Mouse (Mus musculus) testis, adult 2 months (tissue): ENCODE results near the gene Slc38a5. TPM values are rescaled to one million over a fixed set of nuclear protein-coding genes. Genes with fewer than 3 reads are reported as not detected.
"Not testable (repeated sequence)": the region's sequence is repeated elsewhere in the genome, so short reads cannot be mapped to it uniquely, and the experiment has no call there.

Experiments
- H3K27ac ChIP-seq: fragments of 200-500 bp; 2 replicates; pipeline ENCODE4 v1.5.1; 2012; ENCODE audit warnings: low read depth, low read length; ENCODE audit not compliant: control insufficient read depth, insufficient read depth
- H3K27me3 ChIP-seq: fragments of 200-500 bp; 2 replicates; pipeline ENCODE4 v1.6.1; 2012; ENCODE audit warnings: mild to moderate bottlenecking, low read length, moderate library complexity; ENCODE audit not compliant: control insufficient read depth, insufficient read depth
- H3K36me3 ChIP-seq: fragments of 200-500 bp; 2 replicates; pipeline ENCODE4 v1.6.1; 2012; ENCODE audit warnings: mild to moderate bottlenecking, low read length; ENCODE audit not compliant: control insufficient read depth, insufficient read depth
- H3K4me1 ChIP-seq: fragments of 200-500 bp; 2 replicates; pipeline ENCODE4 v1.6.1; 2012; ENCODE audit warnings: low read length; ENCODE audit not compliant: control insufficient read depth, insufficient read depth
- H3K4me3 ChIP-seq: fragments of 200-500 bp; 2 replicates; pipeline ENCODE4 v1.5.1; 2012; ENCODE audit warnings: low read depth, mild to moderate bottlenecking, low read length, moderate library complexity, mixed read lengths; ENCODE audit not compliant: control insufficient read depth
- CTCF ChIP-seq: fragments of 200-500 bp; IDR thresholded peaks from 2 replicates; pipeline ENCODE4 v1.5.1; 2012; ENCODE audit warnings: low read depth, mild to moderate bottlenecking, inconsistent platforms, low read length, moderate library complexity; ENCODE audit not compliant: control insufficient read depth, insufficient read depth, insufficient replicate concordance
- POLR2A ChIP-seq: fragments of 200-500 bp; IDR thresholded peaks from 2 replicates; pipeline ENCODE4 v1.6.1; 2012; ENCODE audit warnings: low read depth, mild to moderate bottlenecking, inconsistent platforms, low read length, moderate library complexity; ENCODE audit not compliant: control insufficient read depth
- polyA plus RNA-seq: library from polyadenylated mRNA; depleted of rRNA; stranded (reverse); fragments of >200 nt; gene quantifications from 2 replicates; pipeline ENCODE4 v1.2.3, GENCODE M21; 2012; rRNA removed

The Slc38a5 gene
- polyA plus RNA-seq, 1 experiment = 34.6 TPM

DNA sequence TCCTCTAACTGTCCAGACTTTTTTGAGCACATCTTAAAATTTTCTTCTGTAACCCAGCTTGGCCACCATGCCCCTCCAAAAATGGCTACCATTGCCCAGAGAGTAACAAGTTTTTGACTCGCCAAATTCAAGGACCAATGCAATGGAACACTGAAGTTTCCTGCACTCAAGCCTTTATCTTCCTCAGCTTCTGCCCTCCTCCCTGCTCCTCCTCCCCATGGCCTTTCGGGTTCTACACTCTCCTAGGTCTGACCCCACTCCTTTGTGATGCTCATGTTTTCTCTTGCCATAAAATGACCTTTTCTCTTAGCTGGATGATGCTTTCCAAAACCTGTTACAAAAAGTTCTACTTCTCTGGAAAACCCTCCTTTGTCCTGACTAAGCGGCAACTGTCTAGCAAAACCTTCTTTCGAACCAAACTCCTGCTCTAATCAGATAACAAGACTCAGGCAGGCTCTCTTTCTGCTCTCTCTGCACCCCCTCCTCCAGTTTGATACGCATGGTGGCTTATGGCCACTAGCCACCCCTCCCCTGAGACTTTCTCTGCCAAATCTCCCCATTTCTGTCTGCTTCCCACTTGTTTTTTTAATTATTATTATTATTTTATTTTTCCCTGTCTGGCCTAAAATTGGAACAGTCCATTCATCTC is 7.7 kb upstream of the Slc38a5 start:
- Histone ChIP-seq H3K36me3 (no peaks in the 10 kb centered on the region), H3K27me3 (no peaks in the 10 kb centered on the region), H3K4me3 (no peak overlapping the region), H3K27ac (peak overlapping the region; percentile 18), H3K4me1 (no peaks in the 10 kb centered on the region)
- TF ChIP-seq POLR2A (no peak), CTCF (no peak)

DNA sequence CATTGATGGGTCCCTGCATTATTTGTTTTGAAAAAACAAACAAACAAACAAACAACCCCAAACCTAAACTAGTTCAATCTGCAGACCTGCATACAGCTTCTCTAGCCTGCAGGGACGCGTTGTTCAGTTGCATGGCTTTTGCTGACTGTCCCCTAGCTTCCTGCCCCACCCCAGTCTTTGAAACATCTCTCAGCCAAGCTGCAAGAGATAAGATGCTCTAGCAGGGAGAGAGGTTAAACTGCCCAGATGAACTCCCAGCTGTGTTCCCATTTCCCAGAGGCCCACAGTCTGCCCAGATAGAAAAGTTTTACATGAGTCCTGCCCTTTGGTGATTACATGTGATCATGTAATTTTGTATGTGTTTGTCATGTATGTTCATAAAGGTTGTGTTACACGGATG is 6.7 kb upstream of the Slc38a5 start:
- Histone ChIP-seq H3K4me1 (no peaks in the 10 kb centered on the region), H3K27ac (peak overlapping the region; percentile 29; the same call in 1 of the 2 replicates), H3K4me3 (no peak overlapping the region), H3K36me3 (no peaks in the 10 kb centered on the region), H3K27me3 (no peaks in the 10 kb centered on the region)
- no peak for TF ChIP-seq POLR2A
- no peak for TF ChIP-seq CTCF

DNA sequence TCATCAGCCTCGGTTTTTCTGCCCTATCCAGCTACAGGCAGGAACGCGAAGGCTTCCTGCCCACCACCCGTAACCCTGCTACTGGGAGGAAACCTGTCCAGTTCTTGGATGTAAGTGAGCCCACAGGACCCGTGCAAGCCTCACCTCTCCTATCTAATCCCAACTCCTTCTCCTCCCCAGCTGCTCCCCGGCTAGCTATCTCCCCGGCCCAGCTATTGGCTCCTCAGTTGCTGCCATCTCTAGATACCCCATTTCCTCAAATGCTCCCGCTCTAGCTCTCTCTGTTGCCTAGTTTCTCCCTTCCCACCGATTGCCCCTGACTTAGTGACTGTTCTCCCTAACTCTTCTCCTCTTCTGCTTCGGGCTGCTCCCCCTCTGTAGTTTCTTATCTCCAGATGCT is 1.1 kb downstream of the Slc38a5 start:
- no peak for TF ChIP-seq POLR2A
- TF ChIP-seq CTCF = no peak
- Histone ChIP-seq H3K27ac (no peak overlapping the region), H3K36me3 (no peaks in the 10 kb centered on the region), H3K27me3 (no peaks in the 10 kb centered on the region), H3K4me3 (peak overlapping the region; percentile 21), H3K4me1 (no peaks in the 10 kb centered on the region; the same call in 1 of the 2 replicates)

DNA sequence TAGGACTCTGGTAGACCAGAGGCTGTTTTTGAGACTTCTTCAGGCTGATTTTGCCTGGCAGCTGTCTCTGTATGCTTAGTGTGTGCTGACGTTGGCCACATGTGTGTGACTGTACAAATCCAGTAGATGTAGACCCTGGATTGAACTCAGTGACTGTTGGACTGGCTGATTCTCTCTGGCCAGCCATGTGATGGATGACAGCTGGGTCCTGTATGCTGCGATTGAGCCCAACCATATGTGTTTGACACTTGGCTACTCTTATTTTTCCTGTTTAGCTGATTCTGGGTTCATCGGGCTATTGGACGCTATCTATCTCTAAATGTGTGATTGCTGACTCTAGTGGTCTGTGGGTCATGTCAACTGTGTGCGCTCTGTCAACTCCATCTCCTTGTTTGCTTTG is 3.1 kb downstream of the Slc38a5 start:
- TF ChIP-seq POLR2A (no peak), CTCF (no peak)
- H3K36me3 ChIP-seq = no peaks in the 10 kb centered on the region
- H3K4me3 ChIP-seq = no peak overlapping the region
- no peaks in the 10 kb centered on the region for H3K27me3 ChIP-seq
- no peak overlapping the region for H3K27ac ChIP-seq
- no peaks in the 10 kb centered on the region; the same call in 1 of the 2 replicates for H3K4me1 ChIP-seq

DNA sequence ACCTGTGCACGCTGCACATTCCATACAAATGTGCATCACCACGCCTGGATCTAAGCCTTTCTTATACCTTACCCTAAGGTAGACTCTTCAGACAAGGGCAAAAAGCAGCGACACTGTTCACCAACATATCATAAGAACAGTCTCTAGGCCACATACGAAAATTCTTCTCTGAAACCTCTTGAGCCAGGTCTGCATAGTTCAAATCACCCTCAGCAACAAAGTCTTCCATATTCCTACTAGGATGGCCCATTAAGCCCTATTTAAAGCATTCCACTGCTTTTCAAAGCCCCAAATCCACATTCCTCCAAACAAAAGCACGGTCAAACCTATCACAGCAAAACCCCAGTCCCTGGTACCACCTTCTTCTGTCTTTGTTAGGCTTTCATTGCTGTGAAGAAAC is 17.7 kb downstream of the Slc38a5 start:
- H3K4me3 ChIP-seq = no peak overlapping the region
- no peaks in the 10 kb centered on the region for H3K36me3 ChIP-seq
- TF ChIP-seq CTCF (no peak), POLR2A (no peak)
- no peak overlapping the region for H3K27ac ChIP-seq
- no peaks in the 10 kb centered on the region for H3K27me3 ChIP-seq
- H3K4me1 ChIP-seq = no peaks in the 10 kb centered on the region

DNA sequence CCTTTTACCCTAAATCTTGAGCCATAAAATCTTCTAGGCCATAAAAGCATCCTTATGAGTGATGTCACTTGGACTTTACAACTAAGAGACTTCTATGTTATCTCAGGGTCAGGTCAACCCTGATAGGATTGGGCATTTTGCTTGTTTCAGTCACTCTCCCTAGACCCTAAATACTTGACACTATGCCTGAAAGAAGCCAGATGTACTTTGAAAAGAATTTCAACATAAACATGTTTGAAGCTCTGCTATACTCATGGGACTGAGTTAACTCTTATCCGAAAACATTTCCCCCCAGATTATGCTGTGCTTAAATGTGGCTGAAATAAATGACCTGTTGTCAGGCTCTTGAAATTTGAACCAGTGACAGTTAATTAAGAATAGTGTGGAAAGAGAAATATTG is 38.4 kb downstream of the Slc38a5 start:
- no peak overlapping the region for H3K27ac ChIP-seq
- H3K27me3 ChIP-seq = no peaks in the 10 kb centered on the region
- TF ChIP-seq POLR2A = no peak
- H3K4me1 ChIP-seq = no peaks in the 10 kb centered on the region
- H3K4me3 ChIP-seq = no peak overlapping the region
- no peaks in the 10 kb centered on the region for H3K36me3 ChIP-seq

DNA sequence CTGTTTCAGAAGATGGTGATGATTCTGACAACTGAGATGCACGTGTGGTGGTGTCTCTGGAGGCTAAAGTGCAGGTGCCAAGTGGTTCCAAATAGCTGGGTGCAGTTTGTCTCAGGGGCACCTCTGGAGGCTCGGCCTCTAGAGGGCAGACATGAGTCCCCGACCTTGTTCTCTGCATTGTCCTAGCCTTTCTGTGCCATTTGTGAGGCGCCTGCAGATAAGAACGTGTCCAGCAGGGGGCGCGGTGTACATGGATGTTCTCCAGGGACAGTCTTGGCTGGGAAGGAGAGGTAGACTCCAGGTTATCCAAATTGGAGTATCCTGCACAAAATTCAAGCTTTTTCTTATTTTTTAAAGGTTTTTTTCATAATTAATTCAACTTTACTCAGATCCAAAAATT is 44.0 kb downstream of the Slc38a5 start:
- not testable (repeated sequence) for H3K27me3 ChIP-seq, H3K4me3 ChIP-seq, H3K4me1 ChIP-seq, H3K36me3 ChIP-seq, H3K27ac ChIP-seq
- peak; percentile 59; the same call in 1 of the 2 replicates for TF ChIP-seq CTCF

DNA sequence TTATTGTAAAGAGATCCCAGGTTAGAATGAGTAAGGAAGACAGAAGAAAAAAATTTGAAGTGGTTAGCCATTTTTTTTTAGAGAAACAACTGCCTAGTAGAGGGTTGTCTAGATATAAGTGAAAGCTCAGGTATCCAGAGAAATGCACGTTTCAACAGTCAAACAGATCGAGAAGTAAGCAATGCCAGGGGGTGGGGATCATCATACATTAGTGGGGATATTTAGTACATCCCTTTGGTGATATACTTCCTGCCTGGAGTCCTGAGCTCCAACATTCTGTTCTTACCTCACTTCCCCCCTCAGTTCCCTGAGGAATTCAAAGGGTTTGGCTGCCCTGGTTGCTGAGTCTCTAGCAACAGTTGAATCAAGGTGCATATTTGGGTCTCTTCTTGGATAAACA is 56.2 kb downstream of the Slc38a5 start, which contains the start of gene Ssxb10:
Gene Ssxb10 (plus strand): TSS at position 301 of the 400 bp plus-strand sequence.
- Histone ChIP-seq H3K36me3 (no peaks in the 10 kb centered on the region), H3K4me1 (no peaks in the 10 kb centered on the region), H3K4me3 (no peak within 1 kb of the TSS), H3K27ac (no peak within 1 kb of the TSS), H3K27me3 (no peaks in the 10 kb centered on the region)
- no peak for TF ChIP-seq POLR2A
- no peak for TF ChIP-seq CTCF

Other genes starting within 250 kb of the Slc38a5 start
- gene Suv39h1, start 196.4 kb upstream of the Slc38a5 start, polyA plus RNA-seq = 8.1 and 10.0 TPM in 2 replicates
- 0.13 and 0.20 TPM in 2 replicates for gene Was, start 180.6 kb upstream of the Slc38a5 start, polyA plus RNA-seq
- gene Wdr13, start 138.2 kb upstream of the Slc38a5 start, polyA plus RNA-seq = 70.5 and 78.2 TPM in 2 replicates
- gene Rbm3, start 125.3 kb upstream of the Slc38a5 start, polyA plus RNA-seq = 18.4 and 19.6 TPM in 2 replicates
- 16.7 and 18.2 TPM in 2 replicates for gene Tbc1d25, start 95.0 kb upstream of the Slc38a5 start, polyA plus RNA-seq
- 15.2 and 20.9 TPM in 2 replicates for gene Ebp, start 77.6 kb upstream of the Slc38a5 start, polyA plus RNA-seq
- 14.0 and 20.0 TPM in 2 replicates for gene Porcn, start 64.6 kb upstream of the Slc38a5 start, polyA plus RNA-seq
- gene Ftsj1, start 18.7 kb upstream of the Slc38a5 start, polyA plus RNA-seq = 4.9 and 5.5 TPM in 2 replicates
- gene Ssxb10, start 56.3 kb downstream of the Slc38a5 start, polyA plus RNA-seq = 0.17 TPM in 1 of 2 replicates, not detected in the other
- gene Ssxb9, start 95.8 kb downstream of the Slc38a5 start, polyA plus RNA-seq = not detected in 2 replicates
- 2.8 and 3.4 TPM in 2 replicates for gene Ssxb1, start 142.2 kb downstream of the Slc38a5 start, polyA plus RNA-seq
- gene Ssxb2, start 190.6 kb downstream of the Slc38a5 start, polyA plus RNA-seq = 2.4 and 3.1 TPM in 2 replicates